Mouse (Mus musculus) embryonic stem cell, embryonic (primary cell): ENCODE data around the gene Mrc2.

Experiments
- CTCF ChIA-PET, 4 experiments: fragments of 300-600 bp in 2 of 4; fragments of 350-600 bp in 2 of 4; sonication (Branson Sonifier 250); formaldehyde crosslinking; loops; one replicate each; lab custom pipeline; 2022; ENCODE audit warnings: inconsistent platforms in 2 of 4; lab: Charles Lee
- POLR2A ChIA-PET, 4 experiments: fragments of 300-600 bp in 2 of 4; fragments of 350-600 bp in 2 of 4; sonication (Branson Sonifier 250); formaldehyde crosslinking; loops; one replicate each; lab custom pipeline; 2022; ENCODE audit warnings: antibody characterized with exemption in 4 of 4, inconsistent platforms in 1 of 4; lab: Charles Lee

The Mrc2 gene

GRCm38 (mm10) chr11:105291681-105292123 is 741 bp upstream of the Mrc2 start:
- CTCF ChIA-PET = interaction anchor here in 2 of 4 experiments (0.6 to 1.1 kb wide), 2 partner anchors 8 to 300 kb away, joined by 4 to 13 read pairs; no protein-coding TSS in a partner anchor

DNA sequence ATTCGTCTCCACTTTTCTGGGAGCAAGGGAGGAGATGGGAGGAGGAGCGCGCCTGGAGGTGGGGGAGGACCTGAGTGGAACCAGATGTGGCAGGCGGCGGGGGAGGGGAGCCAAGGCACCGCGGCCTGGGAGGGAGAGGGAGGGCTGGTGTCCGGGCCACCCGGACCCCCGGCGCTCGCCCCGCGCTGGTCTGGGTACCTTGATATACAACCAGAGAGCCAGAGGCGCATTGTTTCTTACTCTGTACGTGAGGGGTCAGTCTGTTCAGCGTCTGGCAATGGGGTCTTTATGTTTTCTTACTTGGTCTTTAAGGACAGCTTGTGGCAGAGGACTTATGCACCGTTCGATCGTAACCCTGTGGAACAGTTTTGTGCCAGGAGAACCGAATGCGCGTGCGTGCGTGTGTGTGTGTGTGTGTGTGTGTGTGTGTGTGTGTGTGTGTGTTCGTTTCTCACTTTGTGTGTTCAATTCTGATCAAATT is 698 bp downstream of the Mrc2 start:
- POLR2A ChIA-PET = no interaction called here
- CTCF ChIA-PET = no interaction called here

More at GRCm38 (mm10) chr11:105291681-105292123, 741 bp upstream of the Mrc2 start:
- POLR2A ChIA-PET = interaction anchor here in 3 of 4 experiments (0.5 to 2.1 kb wide), 10 partner anchors 9 to 1700 kb away, joined by 3 to 17 read pairs (median 5); no protein-coding TSS in a partner anchor

DNA sequence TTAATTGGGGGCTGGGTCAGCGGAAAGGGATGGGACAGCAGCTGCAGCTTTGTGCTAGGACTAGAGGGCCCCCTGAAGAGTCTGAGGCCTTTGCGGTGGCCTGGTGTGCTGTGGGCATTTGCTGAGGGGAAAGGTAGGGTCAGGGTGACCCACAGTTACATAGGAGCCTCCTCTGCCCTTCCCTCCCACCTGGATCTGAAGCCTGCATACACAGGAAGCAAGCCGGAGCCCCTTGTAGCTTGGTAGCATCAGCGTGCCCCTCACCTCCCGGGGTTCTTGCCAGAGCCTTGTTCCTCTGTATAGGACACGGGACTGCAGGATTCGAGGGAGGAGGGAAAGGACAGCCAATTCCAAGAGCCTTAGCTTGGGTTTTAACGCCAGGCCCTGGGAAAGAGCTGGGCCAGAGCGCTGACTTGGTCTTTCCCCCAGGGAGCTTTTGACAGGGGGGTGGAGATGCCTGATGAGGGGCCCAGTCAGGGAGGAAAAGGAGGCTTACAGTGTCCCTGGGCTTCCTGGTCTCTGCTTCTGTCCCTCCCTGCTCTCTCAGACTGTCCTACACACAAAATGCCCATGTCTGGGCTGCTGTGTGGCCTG is 1.6 kb downstream of the Mrc2 start:
- ChIA-PET POLR2A (no interaction called here), CTCF (interaction anchor here in 1 of 4 experiments (0.6 kb wide), 1 partner anchor 37 kb away, joined by 4 read pairs; no protein-coding TSS in a partner anchor)

DNA sequence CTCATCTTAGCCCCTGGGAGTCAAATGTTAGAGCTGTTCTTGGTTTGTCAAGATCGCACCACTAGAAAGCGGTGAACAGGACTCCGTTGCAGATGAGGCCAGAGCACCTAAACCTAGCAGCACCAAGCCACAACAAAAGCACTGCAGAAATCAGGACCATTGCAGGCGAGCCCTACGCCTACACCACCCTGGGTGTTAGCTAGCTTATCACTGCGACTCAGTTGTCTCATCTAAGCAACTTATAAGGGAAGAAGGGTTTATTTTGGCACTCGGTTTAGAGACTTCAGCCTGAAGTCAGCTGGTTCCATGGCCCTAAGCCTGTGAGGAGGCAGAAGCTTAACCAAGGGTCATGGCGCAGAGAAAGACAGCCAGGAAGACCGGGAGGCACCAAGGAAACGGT is 3.6 kb downstream of the Mrc2 start:
- POLR2A ChIA-PET = interaction anchor here in 3 of 4 experiments (0.6 to 1.8 kb wide), 4 partner anchors 10 to 67 kb away, joined by 3 to 13 read pairs (median 4); no protein-coding TSS in a partner anchor
- CTCF ChIA-PET = interaction anchor here in 3 of 4 experiments (0.7 to 1.4 kb wide), 3 partner anchors 35 to 684 kb away, joined by 3 to 8 read pairs (median 3); no protein-coding TSS in a partner anchor

GRCm38 (mm10) chr11:105310197-105310596 is 17.8 kb downstream of the Mrc2 start:
- ChIA-PET CTCF (interaction anchor here in 2 of 4 experiments (0.6 kb wide), 2 partner anchors 345 to 720 kb away, joined by 3 read pairs; no protein-coding TSS in a partner anchor), POLR2A (no interaction called here)

GRCm38 (mm10) chr11:105311291-105311975 is 19.0 kb downstream of the Mrc2 start:
- CTCF ChIA-PET = interaction anchor here in 1 of 4 experiments (0.9 kb wide), 1 partner anchor 281 kb away, joined by 4 read pairs; no protein-coding TSS in a partner anchor

GRCm38 (mm10) chr11:105312311-105312942 is 20.0 kb downstream of the Mrc2 start:
- ChIA-PET POLR2A (interaction anchor here in 1 of 4 experiments (1.2 to 1.5 kb wide), 2 partner anchors 14 to 26 kb away, joined by 3 read pairs; no protein-coding TSS in a partner anchor), CTCF (interaction anchor here in 1 of 4 experiments (0.9 kb wide), 1 partner anchor 280 kb away, joined by 4 read pairs; no protein-coding TSS in a partner anchor)

More at GRCm38 (mm10) chr11:105311291-105311975, 19.0 kb downstream of the Mrc2 start:
- POLR2A ChIA-PET = no interaction called here

- ChIA-PET CTCF (no interaction called here), POLR2A (interaction anchor here in 3 of 4 experiments (0.6 to 1.5 kb wide), 5 partner anchors 15 to 104 kb away, joined by 3 to 6 read pairs (median 3); no protein-coding TSS in a partner anchor)
Measured at GRCm38 (mm10) chr11:105312972-105313632, 20.7 kb downstream of the Mrc2 start.

- ChIA-PET CTCF (interaction anchor here in 1 of 4 experiments (2.7 kb wide), 1 partner anchor 34 kb away, joined by 8 read pairs; no protein-coding TSS in a partner anchor), POLR2A (interaction anchor here in 3 of 4 experiments (0.6 to 1.5 kb wide), 5 partner anchors 15 to 103 kb away, joined by 3 to 6 read pairs (median 3); no protein-coding TSS in a partner anchor)
Measured at GRCm38 (mm10) chr11:105313633-105314014, 21.2 kb downstream of the Mrc2 start.

DNA sequence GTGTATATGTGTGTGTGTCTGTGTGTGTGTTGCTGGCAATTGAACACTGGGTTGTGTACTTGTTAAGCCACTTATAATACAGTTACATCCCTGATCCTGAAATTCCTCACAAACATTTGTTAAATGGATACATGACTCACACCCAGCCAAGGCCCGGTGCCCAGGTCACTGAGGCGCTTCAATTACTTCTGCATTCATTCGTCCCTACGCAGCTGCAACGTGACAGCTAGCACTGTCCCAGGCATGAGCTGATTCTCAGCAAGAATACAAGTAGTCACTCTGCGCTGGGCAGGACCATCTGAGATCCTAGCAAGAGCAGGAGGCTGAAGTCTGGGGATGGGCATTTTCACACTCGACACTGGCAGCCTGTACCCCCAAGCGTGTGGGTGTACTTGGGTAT is 22.9 kb downstream of the Mrc2 start:
- POLR2A ChIA-PET = interaction anchor here in 1 of 4 experiments (0.5 kb wide), 1 partner anchor 22 kb away, joined by 3 read pairs; no protein-coding TSS in a partner anchor
- CTCF ChIA-PET = interaction anchor here in 2 of 4 experiments (0.6 to 2.7 kb wide), 2 partner anchors 33 to 111 kb away, joined by 3 to 8 read pairs; no protein-coding TSS in a partner anchor

GRCm38 (mm10) chr11:105316121-105316520 is 23.7 kb downstream of the Mrc2 start:
- POLR2A ChIA-PET = interaction anchor here in 1 of 4 experiments (0.6 kb wide), 1 partner anchor 642 kb away, joined by 3 read pairs; no protein-coding TSS in a partner anchor
- CTCF ChIA-PET = interaction anchor here in 2 of 4 experiments (0.6 to 2.7 kb wide), 2 partner anchors 32 to 112 kb away, joined by 3 to 8 read pairs; no protein-coding TSS in a partner anchor

DNA sequence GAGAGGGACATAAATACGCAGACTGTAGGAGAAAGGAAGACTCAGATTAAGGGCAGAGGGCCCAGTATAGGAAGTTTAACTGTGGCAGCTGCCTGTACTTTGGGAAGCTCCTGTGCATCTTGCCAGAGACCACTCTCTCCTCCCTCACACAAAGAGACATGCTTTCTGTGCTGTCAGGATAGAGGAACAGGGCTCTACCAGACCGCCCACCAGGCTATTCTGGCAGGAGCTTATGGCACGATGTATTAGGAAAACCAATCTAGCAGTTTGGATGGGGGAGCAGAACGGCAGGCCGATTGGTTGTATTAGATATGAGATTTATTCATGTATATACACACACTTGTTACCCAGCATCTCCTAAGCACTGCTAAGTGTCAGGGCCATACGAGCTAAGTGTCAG is 25.3 kb downstream of the Mrc2 start:
- POLR2A ChIA-PET = interaction anchor here in 2 of 4 experiments (1.1 kb wide), 2 partner anchors 32 to 33 kb away, joined by 3 read pairs; no protein-coding TSS in a partner anchor
- CTCF ChIA-PET = no interaction called here

DNA sequence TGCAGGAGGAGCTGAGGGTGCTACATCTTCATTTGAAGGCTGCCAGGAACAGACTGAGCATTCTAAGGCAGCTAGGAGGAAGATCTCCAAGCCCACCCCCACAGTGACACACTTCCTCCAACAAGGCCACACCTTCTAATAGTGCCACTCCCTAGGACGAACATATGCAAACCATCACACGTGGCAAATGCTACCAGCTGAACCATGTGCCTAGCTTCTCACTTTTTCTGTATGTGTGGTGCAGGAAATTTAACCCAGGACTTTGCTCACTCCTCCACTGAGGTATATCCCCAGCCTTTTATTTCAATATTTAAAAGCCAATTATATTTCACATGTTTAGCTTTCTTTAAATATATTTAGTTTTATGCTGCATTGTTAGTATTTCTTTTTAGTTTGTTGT is 28.6 kb downstream of the Mrc2 start:
- ChIA-PET POLR2A (interaction anchor here in 3 of 4 experiments (0.6 kb wide), 3 partner anchors 31 to 873 kb away, joined by 4 to 6 read pairs (median 5); no protein-coding TSS in a partner anchor), CTCF (no interaction called here)

GRCm38 (mm10) chr11:105323530-105323929 is 31.1 kb downstream of the Mrc2 start:
- POLR2A ChIA-PET = no interaction called here
- CTCF ChIA-PET = interaction anchor here in 1 of 4 experiments (0.6 kb wide), 1 partner anchor 9 kb away, joined by 3 read pairs; no protein-coding TSS in a partner anchor

- ChIA-PET CTCF (interaction anchor here in 1 of 4 experiments (1.1 kb wide), 1 partner anchor 18 kb away, joined by 3 read pairs; no protein-coding TSS in a partner anchor), POLR2A (no interaction called here)
Measured at GRCm38 (mm10) chr11:105327101-105327500, 34.7 kb downstream of the Mrc2 start.

- ChIA-PET POLR2A (interaction anchor here in 2 of 4 experiments (1.2 to 1.3 kb wide), 2 partner anchors 72 to 259 kb away, joined by 3 read pairs; no protein-coding TSS in a partner anchor), CTCF (interaction anchor here in 2 of 4 experiments (0.9 to 1.5 kb wide), 3 partner anchors 10 to 597 kb away, joined by 3 to 4 read pairs (median 3); no protein-coding TSS in a partner anchor)
Measured at GRCm38 (mm10) chr11:105329962-105330361, 37.5 kb downstream of the Mrc2 start.

GRCm38 (mm10) chr11:105331129-105331528 is 38.7 kb downstream of the Mrc2 start:
- POLR2A ChIA-PET = interaction anchor here in 1 of 4 experiments (1.0 to 1.5 kb wide), 3 partner anchors 10 to 71 kb away, joined by 3 to 4 read pairs (median 3); no protein-coding TSS in a partner anchor

More at GRCm38 (mm10) chr11:105331129-105331528, 38.7 kb downstream of the Mrc2 start:
- CTCF ChIA-PET = interaction anchor here in 3 of 4 experiments (0.5 to 2.3 kb wide), 8 partner anchors 9 to 261 kb away, joined by 3 to 13 read pairs (median 3); no protein-coding TSS in a partner anchor
